Mouse (Mus musculus): ENCODE data around the gene Hlcs.

- no peak for TF ChIP-seq POLR2A (IDR thresholded peaks at IDR 0.05; ENCODE audit: borderline replicate concordance, control insufficient read depth, low read depth, low read length)
- TF ChIP-seq CTCF (IDR thresholded peaks at IDR 0.05; ENCODE audit: control insufficient read depth, insufficient read depth, low read length), result no peak
Observed at GRCm38 (mm10) chr16:94307526-94307925, 5.8 kb downstream of the Hlcs start.

All from bone marrow, adult 2 months (tissue).